Mouse (Mus musculus) C2C12 (cell line): Measurements from ENCODE around the gene Lrmda.

Experiments used
- CEBPB ChIP-seq: IDR thresholded peaks from one replicate; pipeline ENCODE4 v1.6.1; 2011; ENCODE audit warnings: low read depth, mild to moderate bottlenecking, control low read depth, moderate library complexity
- CTCF ChIP-seq: IDR thresholded peaks from one replicate; pipeline ENCODE4 v1.5.1; 2011; ENCODE audit not compliant: control insufficient read depth, insufficient read depth, insufficient read length
- MAX ChIP-seq: IDR thresholded peaks from one replicate; pipeline ENCODE4 v1.6.1; 2011; ENCODE audit warnings: mild to moderate bottlenecking, control low read depth
- MYOD1 ChIP-seq: IDR thresholded peaks from one replicate; pipeline ENCODE4 v1.6.1; 2011; ENCODE audit warnings: low read depth; ENCODE audit not compliant: control insufficient read depth, insufficient read length
- MYOG ChIP-seq: IDR thresholded peaks from one replicate; pipeline ENCODE4 v1.6.1; 2011; ENCODE audit not compliant: control insufficient read depth, insufficient read length; ENCODE audit errors: extremely low read depth
- USF1 ChIP-seq: IDR thresholded peaks from one replicate; pipeline ENCODE4 v1.6.1; 2011; ENCODE audit warnings: low read depth, mild to moderate bottlenecking, control low read depth, moderate library complexity

GRCm38 (mm10) chr14:23045322-23045721, 1025.8 kb downstream of the Lrmda start:
- no peak for TF ChIP-seq CTCF
- no peak for TF ChIP-seq USF1
- TF ChIP-seq CEBPB: no peak
- no peak for TF ChIP-seq MYOD1
- TF ChIP-seq MAX: no peak
- TF ChIP-seq MYOG: no peak
